Mouse (Mus musculus) testis, postnatal 14 days (tissue): ENCODE data around the gene Klhl5.
"Not testable (repeated sequence)": the region's sequence is repeated elsewhere in the genome, so short reads cannot be mapped to it uniquely, and the experiment has no call there.

Source experiments
- DNase-seq: peaks from one replicate; pipeline ENCODE4 v3.0.0; 2021; ENCODE audit warnings: low spot score

Gene Klhl5

DNA sequence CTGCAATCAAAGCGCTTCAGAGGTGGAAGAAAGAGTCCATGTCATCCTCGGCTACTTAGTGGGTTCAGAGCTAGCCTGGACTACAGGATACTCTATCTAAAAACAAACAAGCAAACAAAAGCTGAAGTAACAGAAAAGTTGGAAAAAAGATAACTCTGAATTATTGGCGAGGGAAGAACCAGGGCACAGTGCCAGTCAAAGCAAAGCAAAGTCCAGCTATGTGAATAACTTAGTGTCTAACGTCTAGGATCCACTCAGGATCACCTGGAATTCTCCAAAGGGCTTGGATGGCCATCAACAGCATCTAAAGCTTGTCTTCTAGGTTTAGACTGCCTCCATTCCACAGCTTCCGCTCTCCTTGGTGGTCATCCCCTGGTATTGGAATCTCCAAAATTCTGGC, 9.9 kb upstream of the Klhl5 start:
- no peak for DNase-seq

- DNase-seq, result no peak
Measured at GRCm38 (mm10) chr5:65100002-65100401, 7.3 kb upstream of the Klhl5 start.

- DNase-seq, result no peak
Measured at GRCm38 (mm10) chr5:65101209-65101608, 6.1 kb upstream of the Klhl5 start.

DNA sequence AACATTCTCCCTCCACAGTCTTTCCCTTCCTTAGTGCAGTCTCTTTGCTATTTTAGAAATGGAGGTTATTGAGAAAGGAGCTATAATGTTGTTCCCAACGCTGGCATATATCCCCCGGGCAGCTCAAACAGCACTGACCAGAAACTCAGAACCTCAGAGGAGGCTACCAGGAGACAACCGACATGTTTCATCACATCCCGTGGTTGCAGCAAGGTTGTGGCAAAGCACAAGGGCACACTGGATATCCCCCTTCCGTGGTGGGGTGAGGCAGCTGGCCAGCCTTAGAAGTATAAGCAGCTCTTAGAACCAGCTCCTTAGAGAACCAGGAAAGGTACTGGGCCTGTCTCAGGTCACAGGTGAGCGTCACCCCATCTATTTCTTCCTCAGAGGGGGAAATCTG, 5.7 kb upstream of the Klhl5 start:
- no peak for DNase-seq

DNA sequence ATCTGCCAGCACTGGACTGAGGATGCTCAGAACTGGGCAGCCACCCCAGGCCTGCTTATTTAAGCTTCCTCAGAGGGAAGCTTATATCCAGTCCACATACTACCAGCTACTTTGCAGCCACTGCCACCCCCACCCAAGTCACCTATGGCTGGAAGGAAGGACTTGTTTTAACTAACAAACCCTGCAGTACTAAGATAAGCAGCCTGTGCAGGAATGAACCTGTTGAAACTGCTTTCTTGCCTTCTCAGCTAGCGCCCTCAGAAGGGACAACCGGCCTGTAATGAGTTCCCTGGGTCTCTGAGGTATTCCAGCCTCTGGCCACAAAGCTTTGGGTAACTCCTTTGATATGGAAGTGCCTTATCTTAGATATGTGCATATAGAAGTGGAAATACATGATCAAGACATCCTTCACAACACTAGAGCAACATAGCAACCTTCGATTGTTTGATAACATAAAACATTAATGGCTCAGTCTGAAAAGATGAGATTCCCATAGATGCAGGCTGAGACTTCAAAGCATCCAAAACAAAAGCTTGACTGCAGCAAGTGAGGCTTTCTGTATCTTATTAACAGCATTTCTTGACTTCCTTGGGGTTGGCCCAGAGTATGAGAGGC, 5.2 kb upstream of the Klhl5 start:
- DNase-seq, result no peak

DNA sequence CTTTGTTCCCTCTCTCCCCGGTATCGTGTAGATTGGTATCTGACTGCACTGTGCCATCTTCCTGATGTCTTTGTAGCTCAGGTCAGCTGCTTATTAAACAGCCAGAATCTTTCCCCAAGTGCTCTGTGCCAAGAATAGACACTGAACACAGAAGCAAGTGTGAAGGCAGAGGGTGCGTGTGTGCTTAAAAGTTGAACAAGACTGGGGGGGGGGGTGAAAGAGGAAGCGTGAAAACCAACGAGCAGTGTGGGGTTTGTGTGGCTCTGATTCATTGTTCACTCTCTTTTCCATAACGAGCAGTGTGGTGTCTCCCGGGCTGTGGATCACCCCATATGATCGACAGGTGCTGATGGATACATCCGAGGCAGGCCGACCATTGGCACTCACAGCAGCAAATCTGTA, 4.7 kb upstream of the Klhl5 start:
- DNase-seq, result no peak

- peak; percentile 31 for DNase-seq
Measured at GRCm38 (mm10) chr5:65107773-65108432, 564 bp downstream of the Klhl5 start.

- not testable (repeated sequence) for DNase-seq
Measured at GRCm38 (mm10) chr5:65112225-65112624, 4.9 kb downstream of the Klhl5 start.

GRCm38 (mm10) chr5:65113323-65113722, 6.0 kb downstream of the Klhl5 start:
- DNase-seq, result no peak

DNA sequence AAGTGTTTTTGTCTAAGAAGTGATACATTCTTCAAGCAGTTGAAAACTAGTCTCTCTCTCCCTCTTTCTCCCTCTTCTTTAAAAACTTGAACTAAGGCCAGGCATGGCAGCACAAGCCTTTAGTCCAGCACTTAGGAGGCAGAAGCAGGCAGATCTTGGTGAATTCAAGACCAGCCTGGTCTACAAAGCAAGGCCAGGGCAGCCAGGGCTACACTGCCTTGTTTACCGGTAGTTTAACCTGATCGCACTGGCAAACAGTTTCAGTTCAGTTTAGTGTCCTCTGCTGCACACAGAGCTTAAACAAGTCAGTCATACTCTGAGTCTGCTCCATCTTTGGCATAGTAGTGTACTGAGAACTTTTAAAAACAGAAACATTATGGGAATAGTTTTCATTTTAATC, 9.4 kb downstream of the Klhl5 start:
- DNase-seq, result no peak

DNA sequence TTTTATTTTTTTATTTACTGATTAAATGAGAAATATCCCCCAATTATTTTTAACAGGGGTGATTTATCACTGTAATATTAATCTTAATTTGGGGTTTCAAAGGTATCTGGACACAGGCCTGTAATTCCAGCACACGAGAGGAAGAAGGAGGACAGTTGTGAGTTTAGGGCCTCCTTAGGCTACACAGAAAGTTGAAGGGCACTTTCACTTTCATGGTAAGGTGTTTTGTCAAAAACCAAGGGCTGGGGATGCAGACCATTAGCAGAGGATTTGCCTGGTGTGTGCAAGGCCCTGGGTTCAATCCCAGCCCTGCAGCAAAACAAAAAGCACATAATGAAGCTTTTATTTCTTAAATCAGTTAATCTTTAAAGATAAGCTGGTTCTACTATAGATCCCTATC, 12.2 kb downstream of the Klhl5 start:
- no peak for DNase-seq

DNA sequence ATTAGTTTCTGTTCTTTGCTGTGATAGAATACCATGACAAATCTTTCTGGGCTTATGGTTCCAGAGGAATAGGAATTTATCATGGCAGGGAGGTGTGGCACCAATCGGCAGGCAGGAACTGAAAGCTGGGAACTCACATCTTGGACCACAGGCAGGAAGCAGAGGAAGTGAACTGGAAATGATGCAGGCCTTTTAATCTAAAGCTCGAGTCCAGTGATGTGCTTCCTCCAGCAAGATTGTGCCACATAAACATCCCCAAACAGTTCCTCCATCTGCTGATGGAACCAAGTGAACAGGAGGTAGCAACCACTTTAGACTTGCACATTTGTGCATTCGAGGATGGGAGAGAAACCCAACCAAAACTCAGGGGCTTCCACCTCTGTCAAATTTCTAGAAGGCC, 12.6 kb downstream of the Klhl5 start:
- DNase-seq, result no peak

- no peak for DNase-seq
Measured at GRCm38 (mm10) chr5:65122616-65123015, 15.3 kb downstream of the Klhl5 start.

DNA sequence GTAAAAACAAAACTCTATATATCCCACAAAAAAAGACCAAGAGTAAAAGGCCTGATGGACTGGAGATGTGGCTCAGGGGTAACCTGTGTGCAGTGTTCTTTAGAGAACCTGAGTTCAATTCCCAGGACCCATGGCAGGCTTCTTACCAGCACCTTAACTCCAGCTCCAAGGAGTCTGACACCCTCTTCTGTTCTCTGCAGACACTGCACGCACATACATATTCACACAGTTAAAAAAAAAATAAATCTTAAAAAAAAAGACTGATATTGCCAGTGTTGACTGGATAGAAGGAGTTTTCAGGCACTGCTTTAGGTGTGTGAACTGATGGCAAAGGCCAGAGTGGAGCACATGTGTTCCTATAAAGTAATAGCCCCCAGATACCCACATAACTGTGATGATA, 18.8 kb downstream of the Klhl5 start:
- no peak for DNase-seq

DNA sequence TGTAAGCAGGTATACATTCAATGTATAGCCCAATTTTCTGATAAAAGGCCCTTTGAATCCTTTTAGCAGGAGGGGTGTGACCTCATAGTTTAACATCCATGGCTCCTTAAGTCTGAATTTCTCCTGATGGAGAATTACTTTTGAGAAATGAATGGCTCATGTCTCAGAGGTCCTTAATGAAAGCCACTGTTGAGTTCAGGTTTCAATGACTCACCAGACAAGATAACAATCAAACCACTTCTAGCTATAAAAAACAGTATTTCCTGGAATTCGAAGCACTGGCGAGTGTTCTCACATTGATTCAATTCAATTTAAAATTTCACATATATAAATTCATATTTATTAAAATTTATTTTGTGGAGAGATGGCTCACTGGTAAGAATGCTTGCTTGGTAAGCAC, 21.1 kb downstream of the Klhl5 start:
- DNase-seq, result no peak

DNA sequence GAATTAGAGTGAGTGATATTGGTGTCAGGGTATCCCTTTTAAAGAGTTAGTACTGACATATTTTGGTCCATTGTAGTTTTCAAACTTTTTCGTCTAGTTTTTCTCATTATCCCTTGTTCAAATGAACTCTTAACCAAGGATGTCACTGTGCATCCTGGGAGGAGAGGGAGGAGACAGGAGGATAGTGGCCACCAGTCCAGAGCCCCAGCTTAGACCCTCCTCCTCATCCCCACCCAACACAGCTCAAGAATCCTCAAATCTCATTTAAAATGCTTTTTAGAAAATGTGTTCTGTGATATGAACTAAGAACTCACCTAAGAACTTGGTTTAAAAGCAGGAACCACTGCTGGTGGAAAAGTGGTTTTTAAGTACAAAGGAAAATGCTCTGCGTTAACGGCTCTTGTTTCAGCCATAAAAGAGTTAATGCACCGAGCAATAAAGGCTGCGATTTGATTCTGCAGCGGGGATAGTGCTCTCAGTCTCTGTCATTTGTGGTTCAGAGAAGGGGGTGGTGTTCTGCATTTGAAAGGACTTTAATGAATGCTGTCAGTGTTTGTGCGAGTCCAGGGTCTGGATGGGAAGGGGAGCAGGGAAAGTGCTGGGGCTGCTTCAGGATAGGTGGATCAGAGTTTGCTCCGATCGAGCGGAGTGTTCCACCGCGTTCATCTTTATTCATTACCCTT, 23.3 kb downstream of the Klhl5 start:
- no peak for DNase-seq

DNA sequence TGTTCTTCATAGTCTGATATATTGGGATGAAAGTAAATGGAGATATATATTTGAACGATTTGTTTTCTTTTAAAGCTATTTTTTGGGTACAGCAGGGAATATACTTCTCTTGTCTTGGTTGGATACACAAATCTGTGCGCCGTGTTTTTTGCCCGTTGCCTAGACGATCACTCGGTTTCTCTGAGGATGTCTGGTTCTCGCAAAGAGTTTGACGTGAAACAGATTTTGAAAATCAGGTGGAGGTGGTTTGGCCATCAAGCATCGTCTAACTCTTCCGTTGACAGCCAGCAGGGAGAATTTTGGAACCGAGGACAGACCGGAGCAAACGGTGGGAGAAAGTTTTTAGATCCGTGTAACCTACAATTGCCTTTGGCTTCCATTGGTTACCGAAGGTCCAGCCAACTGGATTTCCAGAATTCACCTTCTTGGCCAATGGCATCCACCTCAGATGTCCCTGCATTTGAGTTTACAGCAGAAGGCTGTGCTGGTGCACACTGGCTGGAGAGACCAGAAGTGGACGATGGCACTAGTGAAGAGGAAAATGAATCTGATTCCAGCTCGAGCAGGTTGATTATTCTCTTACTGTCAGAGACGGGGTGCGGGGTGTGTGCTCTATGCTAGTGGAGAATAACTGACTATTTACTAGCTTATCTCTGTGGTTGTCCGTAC, 24.0 kb downstream of the Klhl5 start:
- DNase-seq, result no peak

- no peak for DNase-seq
Measured at GRCm38 (mm10) chr5:65136159-65136558, 28.8 kb downstream of the Klhl5 start.

- no peak for DNase-seq
Measured at GRCm38 (mm10) chr5:65137073-65137472, 29.7 kb downstream of the Klhl5 start.

- DNase-seq, result no peak
Measured at GRCm38 (mm10) chr5:65141242-65141641, 33.9 kb downstream of the Klhl5 start.

DNA sequence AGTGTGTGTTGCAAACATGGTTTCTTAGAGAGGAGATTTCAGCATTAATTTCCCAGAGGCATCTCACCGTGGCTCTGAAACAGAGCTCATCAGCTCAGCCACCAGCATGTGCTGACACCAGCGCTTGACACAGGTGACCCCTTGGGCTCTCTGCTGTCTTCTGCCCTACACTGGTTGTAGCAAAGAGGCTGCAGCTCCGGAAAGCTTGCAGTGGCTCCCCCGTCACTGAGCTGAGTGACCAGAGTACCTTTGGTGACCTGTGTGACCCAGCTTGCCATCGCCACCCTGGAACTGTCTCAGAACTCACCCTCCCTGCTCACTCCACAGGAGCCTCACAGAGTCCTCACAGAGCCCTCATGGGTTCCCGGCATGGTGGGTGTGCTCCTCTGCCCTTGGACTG, 34.9 kb downstream of the Klhl5 start:
- DNase-seq, result no peak

DNA sequence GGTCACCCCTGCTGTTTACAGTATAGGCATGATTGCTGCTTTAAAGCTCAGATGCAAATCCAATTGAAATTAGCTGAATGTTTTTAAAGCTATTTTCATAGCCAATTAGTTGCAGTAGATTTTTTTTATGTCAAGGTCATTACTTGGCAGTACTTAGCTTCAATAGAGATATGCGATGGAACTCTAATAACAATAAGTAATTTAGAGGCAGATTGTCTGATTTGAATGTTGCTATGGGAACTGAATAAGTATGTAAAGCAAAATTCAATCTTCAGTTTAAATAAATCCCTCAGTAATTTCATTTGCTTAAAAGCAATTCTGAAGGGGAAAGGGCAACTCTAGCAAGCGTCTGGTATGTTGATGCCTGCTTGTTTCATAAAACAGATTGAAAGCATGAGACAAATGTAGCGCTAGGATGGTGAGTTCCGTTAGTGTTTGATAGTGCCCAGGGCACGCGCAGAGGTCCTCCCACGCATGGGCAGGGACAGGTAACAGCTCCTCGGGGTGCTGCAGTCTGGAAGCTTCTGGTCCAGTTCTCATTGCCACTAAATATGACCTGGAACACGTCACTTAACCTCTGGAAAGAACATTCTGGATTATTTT, 38.3 kb downstream of the Klhl5 start:
- no peak for DNase-seq

GRCm38 (mm10) chr5:65146749-65147148, 39.4 kb downstream of the Klhl5 start:
- DNase-seq, result no peak
